Mouse (Mus musculus) intestine, embryonic 14.5 days (tissue): ENCODE measurements around the gene Gm6040. TPM values are rescaled to one million over a fixed set of nuclear protein-coding genes. Genes with fewer than 3 reads are reported as not detected.

Experiments
- polyA plus RNA-seq: library from polyadenylated mRNA; unstranded; fragments of >200 nt; fragmentation: Nextera tagmentation; extraction: Ambion mirVana; gene quantifications from 2 replicates; pipeline ENCODE4 v1.2.1, GENCODE M21; 2014

Gm6040 gene
- polyA plus RNA-seq, 1 experiment from 2014 or later: not detected

Other genes starting within 250 kb of the Gm6040 start
- not detected in 2 replicates for gene Defb33, start 29.4 kb downstream of the Gm6040 start, polyA plus RNA-seq
- not detected in 2 replicates for gene Gm15056, start 19.4 kb downstream of the Gm6040 start, polyA plus RNA-seq
- gene AY761185, start 22.6 kb upstream of the Gm6040 start, polyA plus RNA-seq: not detected in 2 replicates
- not detected in 2 replicates for gene Defa21, start 103.5 kb upstream of the Gm6040 start, polyA plus RNA-seq
- gene Defa23, start 133.0 kb upstream of the Gm6040 start, polyA plus RNA-seq: 0.52 TPM in 1 of 2 replicates, not detected in the other
- gene Defa35, start 143.0 kb upstream of the Gm6040 start, polyA plus RNA-seq: not detected in 2 replicates
- gene Defa25, start 162.4 kb upstream of the Gm6040 start, polyA plus RNA-seq: not detected in 2 replicates
- not detected in 2 replicates for gene Gm14851, start 174.0 kb upstream of the Gm6040 start, polyA plus RNA-seq
- not detected in 2 replicates for gene Defa30, start 212.6 kb upstream of the Gm6040 start, polyA plus RNA-seq
- not detected in 2 replicates for gene Defa22, start 240.2 kb upstream of the Gm6040 start, polyA plus RNA-seq